Mouse (Mus musculus) stomach, embryonic 14.5 days (tissue): ENCODE measurements around the gene Rps6ka5. TPM values are rescaled to one million over a fixed set of nuclear protein-coding genes. Genes with fewer than 3 reads are reported as not detected.

ENCODE experiments used
- ATAC-seq: fragments of 200-750 bp; cut with Nextera tagmentation; 2 replicates; pipeline ENCODE4 v1.8.0; 2017; ENCODE audit warnings: low read depth, moderate TSS enrichment; ENCODE audit not compliant: insufficient number of reproducible peaks, insufficient read depth, low FRiP score
- H3K27ac ChIP-seq: fragments of 300-500 bp; sonication (generic); 2 replicates; pipeline ENCODE4 v1.5.1; 2014; ENCODE audit warnings: mild to moderate bottlenecking, low read length, moderate library complexity, mixed read lengths
- H3K27me3 ChIP-seq: fragments of 300-500 bp; sonication (generic); 2 replicates; pipeline ENCODE4 v1.6.1; 2014; ENCODE audit warnings: low read length, control low read depth, mixed read lengths; ENCODE audit not compliant: control insufficient read depth, insufficient read depth
- H3K36me3 ChIP-seq: fragments of 300-500 bp; sonication (generic); 2 replicates; pipeline ENCODE4 v1.6.1; 2014; ENCODE audit warnings: mild to moderate bottlenecking, control low read depth, low read length, moderate library complexity, mixed read lengths; ENCODE audit not compliant: control insufficient read depth, insufficient read depth
- H3K4me1 ChIP-seq: fragments of 300-500 bp; sonication (generic); 2 replicates; pipeline ENCODE4 v1.6.1; 2014; ENCODE audit warnings: low read length, control low read depth, mixed read lengths; ENCODE audit not compliant: control insufficient read depth, insufficient read depth
- H3K4me2 ChIP-seq: fragments of 300-500 bp; sonication (generic); replicated peaks from 2 replicates; pipeline ENCODE4 v1.6.1; 2014; ENCODE audit warnings: low read depth, low read length, control low read depth
- H3K4me3 ChIP-seq: fragments of 300-500 bp; sonication (generic); 2 replicates; pipeline ENCODE4 v1.5.1; 2014; ENCODE audit warnings: low read depth, low read length, control low read depth
- H3K9ac ChIP-seq: fragments of 300-500 bp; sonication (generic); replicated peaks from 2 replicates; pipeline ENCODE4 v1.6.1; 2014; ENCODE audit warnings: low read depth, mild to moderate bottlenecking, control low read depth, low read length, moderate library complexity, mixed read lengths
- H3K9me3 ChIP-seq: fragments of 300-500 bp; sonication (generic); 2 replicates; pipeline ENCODE4 v1.6.1; 2016; ENCODE audit warnings: low read depth, low read length, control low read depth; ENCODE audit not compliant: control insufficient read depth
- WGBS: fragments of 180-500 bp; shearing (Covaris S2); extraction: QIAGEN DNeasy Blood & Tissue Kit; methylation state at CpG from one replicate; pipeline ENCODE4 v1.1.7; 2014; 5-methylcytosine and 5-hydroxymethylcytosine counted together
- polyA plus RNA-seq: library from polyadenylated mRNA; unstranded; fragments of >200 nt; fragmentation: Nextera tagmentation; extraction: Ambion mirVana; gene quantifications from 2 replicates; pipeline ENCODE4 v1.2.1, GENCODE M21; 2014

The Rps6ka5 gene
- polyA plus RNA-seq, 1 experiment from 2014 or later, result 5.4 TPM

DNA sequence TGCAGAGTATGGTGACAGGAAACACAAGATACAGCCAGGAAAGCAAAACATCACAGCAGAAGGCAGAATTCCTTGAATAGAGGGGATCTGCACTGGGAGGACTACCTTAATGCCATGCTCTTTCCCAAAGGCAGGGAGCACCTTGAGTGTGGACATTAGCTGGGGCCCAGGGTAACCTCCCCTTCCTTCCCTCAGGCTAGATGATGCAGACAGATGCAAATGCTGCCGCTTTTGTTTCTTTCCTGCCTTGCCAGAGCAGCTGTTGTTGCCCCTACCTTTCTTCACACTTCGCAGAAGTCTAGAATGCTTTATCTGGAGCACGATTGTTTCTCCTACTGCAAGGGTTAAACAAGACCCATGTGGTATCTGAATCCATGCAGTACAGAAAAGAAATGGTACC is 34.6 kb downstream of the Rps6ka5 start:
- no peaks in the 10 kb centered on the region for H3K36me3 ChIP-seq
- no peak for ATAC-seq
- H3K27ac ChIP-seq, result no peak overlapping the region
- no peak overlapping the region for H3K9ac ChIP-seq
- no peaks in the 10 kb centered on the region for H3K27me3 ChIP-seq
- 55% methylated on average over 3 of the region's 3 CpGs for WGBS
- no peaks in the 10 kb centered on the region for H3K9me3 ChIP-seq
- H3K4me2 ChIP-seq, result no peak overlapping the region
- no peak overlapping the region for H3K4me3 ChIP-seq
- H3K4me1 ChIP-seq, result no peaks in the 10 kb centered on the region

DNA sequence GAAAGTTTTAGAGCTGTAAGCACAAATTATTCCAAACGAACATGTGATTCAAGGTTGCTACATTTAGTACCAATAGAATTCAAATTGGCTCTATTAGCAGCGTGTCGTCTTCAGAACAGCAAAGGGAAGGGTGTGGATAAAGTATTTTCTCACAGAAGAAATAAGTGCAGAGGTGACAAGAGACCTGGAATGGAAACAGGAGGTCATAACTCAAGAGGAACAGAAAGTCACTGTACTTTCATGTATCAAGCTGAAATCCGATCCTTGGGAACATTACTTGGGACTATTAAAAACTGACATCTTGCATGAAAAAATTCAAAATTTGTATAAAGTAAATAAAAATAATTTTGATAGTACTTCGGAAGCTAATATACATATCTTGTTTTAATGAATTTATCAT is 36.3 kb downstream of the Rps6ka5 start:
- no peak overlapping the region for H3K4me2 ChIP-seq
- no peak overlapping the region for H3K4me3 ChIP-seq
- ATAC-seq, result no peak
- WGBS, result 85% methylated on average over 5 of the region's 5 CpGs
- H3K4me1 ChIP-seq, result no peaks in the 10 kb centered on the region
- no peak overlapping the region for H3K27ac ChIP-seq
- no peaks in the 10 kb centered on the region for H3K9me3 ChIP-seq
- H3K27me3 ChIP-seq, result no peaks in the 10 kb centered on the region
- H3K9ac ChIP-seq, result no peak overlapping the region
- no peaks in the 10 kb centered on the region for H3K36me3 ChIP-seq

DNA sequence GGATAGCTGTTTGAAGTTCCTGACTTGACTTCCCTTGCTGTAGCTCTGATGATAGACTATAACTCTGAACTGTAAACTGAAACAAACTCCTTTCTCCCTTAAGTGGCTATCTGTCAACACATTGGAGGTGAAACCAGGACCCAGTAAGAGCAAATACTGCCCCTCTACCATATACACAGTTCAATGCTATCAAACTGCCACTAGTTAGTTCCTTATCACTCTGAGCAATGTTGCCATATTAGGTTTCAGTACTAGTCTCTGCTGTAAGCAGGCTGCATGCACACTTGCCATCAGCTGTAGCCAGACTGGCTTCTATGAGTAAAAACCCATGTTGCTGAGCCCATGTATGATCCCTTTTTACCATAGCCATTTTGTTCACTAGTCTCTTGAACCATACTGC is 38.6 kb downstream of the Rps6ka5 start:
- no peak for ATAC-seq
- no peak overlapping the region for H3K9ac ChIP-seq
- no peak overlapping the region for H3K4me3 ChIP-seq
- H3K27ac ChIP-seq, result no peak overlapping the region
- H3K4me2 ChIP-seq, result no peak overlapping the region
- H3K4me1 ChIP-seq, result no peaks in the 10 kb centered on the region
- no peaks in the 10 kb centered on the region for H3K27me3 ChIP-seq
- H3K9me3 ChIP-seq, result no peaks in the 10 kb centered on the region
- no peaks in the 10 kb centered on the region for H3K36me3 ChIP-seq

- no peaks in the 10 kb centered on the region for H3K36me3 ChIP-seq
- no peaks in the 10 kb centered on the region for H3K27me3 ChIP-seq
- no peaks in the 10 kb centered on the region for H3K9me3 ChIP-seq
- 79% methylated on average over 2 of the region's 2 CpGs for WGBS
- no peaks in the 10 kb centered on the region for H3K4me1 ChIP-seq
- H3K4me2 ChIP-seq, result no peak overlapping the region
- H3K9ac ChIP-seq, result no peak overlapping the region
- ATAC-seq, result no peak
- no peak overlapping the region for H3K27ac ChIP-seq
- no peak overlapping the region for H3K4me3 ChIP-seq
Observed at GRCm38 (mm10) chr12:100687001-100687400, 39.8 kb downstream of the Rps6ka5 start.

DNA sequence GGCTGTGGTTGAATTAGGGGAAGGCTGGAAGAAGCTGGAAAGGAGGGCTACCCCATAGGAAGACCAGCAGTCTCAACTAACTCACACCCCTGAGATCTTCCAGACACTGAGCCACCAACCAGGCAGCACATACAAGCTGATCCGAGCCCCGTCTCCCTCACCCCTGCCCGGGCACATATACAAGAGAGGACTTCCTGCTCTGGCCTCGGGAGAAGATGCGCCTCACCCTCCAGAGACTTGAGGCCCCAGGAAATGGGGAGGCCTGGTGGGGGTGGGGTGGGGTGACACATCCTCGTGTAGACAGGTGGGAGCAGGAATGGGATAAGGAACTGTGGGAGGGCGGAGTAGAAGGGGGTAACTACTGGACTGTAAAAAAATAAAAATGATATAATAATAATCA is 45.0 kb downstream of the Rps6ka5 start:
- no peak for ATAC-seq
- Histone ChIP-seq H3K4me3 (no peak overlapping the region), H3K4me1 (no peaks in the 10 kb centered on the region), H3K9me3 (no peaks in the 10 kb centered on the region), H3K27ac (no peak overlapping the region), H3K27me3 (no peaks in the 10 kb centered on the region), H3K4me2 (no peak overlapping the region), H3K9ac (no peak overlapping the region), H3K36me3 (no peaks in the 10 kb centered on the region)
- 76% methylated on average over 7 of the region's 7 CpGs for WGBS

DNA sequence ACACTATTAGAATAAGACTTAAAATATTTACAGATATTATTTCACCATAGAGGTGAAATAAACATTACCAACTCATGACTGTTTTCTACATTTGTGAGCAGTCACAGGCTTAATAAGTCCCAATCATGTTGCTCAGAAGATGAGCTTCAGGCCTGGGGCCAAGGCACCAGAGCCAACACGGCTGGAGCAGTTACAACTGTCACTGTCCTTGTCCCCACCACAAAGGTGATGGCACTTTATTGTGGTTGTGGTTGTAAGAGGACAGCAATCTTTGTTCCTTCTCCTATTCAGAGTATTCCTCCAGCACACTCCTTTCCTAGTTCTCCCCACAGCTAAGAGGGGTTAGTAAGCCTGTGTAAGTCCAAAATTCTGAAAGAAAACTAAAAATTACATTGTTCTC is 45.5 kb downstream of the Rps6ka5 start:
- Histone ChIP-seq H3K27ac (no peak overlapping the region), H3K36me3 (no peaks in the 10 kb centered on the region), H3K27me3 (no peaks in the 10 kb centered on the region), H3K4me1 (no peaks in the 10 kb centered on the region), H3K4me2 (no peak overlapping the region), H3K9me3 (no peaks in the 10 kb centered on the region), H3K4me3 (no peak overlapping the region), H3K9ac (no peak overlapping the region)
- no peak for ATAC-seq
- WGBS, result 83% methylated on average over 1 of the region's 1 CpGs

GRCm38 (mm10) chr12:100680676-100681075 is 46.1 kb downstream of the Rps6ka5 start:
- 76% methylated on average over 5 of the region's 5 CpGs for WGBS
- H3K9me3 ChIP-seq, result no peaks in the 10 kb centered on the region
- H3K4me3 ChIP-seq, result no peak overlapping the region
- H3K4me1 ChIP-seq, result no peaks in the 10 kb centered on the region
- H3K4me2 ChIP-seq, result no peak overlapping the region
- H3K27ac ChIP-seq, result no peak overlapping the region
- no peak for ATAC-seq
- no peak overlapping the region for H3K9ac ChIP-seq
- no peaks in the 10 kb centered on the region for H3K36me3 ChIP-seq
- no peaks in the 10 kb centered on the region for H3K27me3 ChIP-seq

DNA sequence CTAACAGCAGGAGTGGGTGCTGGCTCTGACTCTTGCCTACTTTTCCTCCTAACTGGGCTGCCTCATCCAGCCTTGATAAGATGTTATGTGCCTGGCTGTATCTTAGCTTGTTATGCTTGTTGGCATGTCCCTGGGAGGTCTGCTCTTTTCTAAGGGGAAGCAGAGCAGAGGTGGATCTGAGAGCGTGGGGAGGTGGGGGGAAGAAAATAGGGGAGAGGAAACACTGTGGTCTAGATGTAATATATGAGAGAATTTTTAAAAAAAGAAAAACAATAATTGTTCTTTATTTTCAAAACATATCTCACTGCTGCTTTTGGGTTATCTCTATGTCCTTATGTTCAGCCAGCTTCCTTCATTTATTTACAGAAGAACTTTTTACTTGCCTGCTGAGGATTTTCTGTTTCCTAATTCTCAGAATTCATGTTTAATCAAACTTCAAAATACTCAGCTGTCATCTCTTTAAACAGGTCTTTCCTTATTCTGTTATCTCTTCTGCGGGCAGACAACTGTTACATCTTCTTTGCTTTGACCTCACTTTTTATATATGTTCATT is 56.1 kb downstream of the Rps6ka5 start:
- 89% methylated on average over 2 of the region's 2 CpGs for WGBS
- no peaks in the 10 kb centered on the region for H3K27me3 ChIP-seq
- no peak overlapping the region for H3K27ac ChIP-seq
- no peaks in the 10 kb centered on the region for H3K36me3 ChIP-seq
- H3K4me2 ChIP-seq, result no peak overlapping the region
- no peak overlapping the region for H3K4me3 ChIP-seq
- no peak overlapping the region for H3K9ac ChIP-seq
- no peak for ATAC-seq
- H3K4me1 ChIP-seq, result no peaks in the 10 kb centered on the region
- no peaks in the 10 kb centered on the region for H3K9me3 ChIP-seq

DNA sequence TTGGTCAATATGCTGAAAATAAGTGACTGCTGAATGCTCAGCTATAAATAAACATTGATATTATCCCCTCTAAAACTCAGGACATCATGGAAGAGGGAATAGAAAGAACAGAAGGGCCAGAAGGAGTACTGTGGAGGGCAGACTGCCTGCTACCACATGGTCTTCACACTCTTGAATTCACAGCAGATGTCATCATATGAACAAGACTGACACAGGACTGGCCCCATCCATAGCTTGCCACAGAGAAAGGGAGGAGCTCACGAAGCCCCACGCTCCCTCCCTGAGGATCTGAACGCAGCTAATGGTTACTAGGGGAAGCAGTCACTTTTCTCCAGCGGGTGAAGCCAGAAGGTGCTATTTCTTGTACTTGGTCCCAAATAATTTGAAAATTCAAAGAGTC is 61.5 kb downstream of the Rps6ka5 start:
- H3K9ac ChIP-seq, result no peak overlapping the region
- no peaks in the 10 kb centered on the region for H3K4me1 ChIP-seq
- H3K4me2 ChIP-seq, result no peak overlapping the region
- H3K36me3 ChIP-seq, result no peaks in the 10 kb centered on the region
- no peak overlapping the region for H3K27ac ChIP-seq
- whole genome bisulfite sequencing, result 88% methylated on average over 4 of the region's 4 CpGs
- ATAC-seq, result no peak
- H3K9me3 ChIP-seq, result no peaks in the 10 kb centered on the region
- H3K4me3 ChIP-seq, result no peak overlapping the region
- H3K27me3 ChIP-seq, result no peaks in the 10 kb centered on the region
